Mouse (Mus musculus) urinary bladder, postnatal 10 days (tissue): ENCODE data around the gene Tmub1.

Experiments used
- DNase-seq: peaks from one replicate; pipeline ENCODE4 v3.0.0; 2022; ENCODE audit warnings: low spot score

The Tmub1 gene

GRCm38 (mm10) chr5:24447624-24448298 is at the start of gene Tmub1:
Gene Tmub1, minus strand, starts transcription at chr5:24447854.
- DNase-seq, result no peak

GRCm38 (mm10) chr5:24496756-24497155 is 49.1 kb upstream of the Tmub1 start:
- no peak for DNase-seq

GRCm38 (mm10) chr5:24495019-24495418 is 47.4 kb upstream of the Tmub1 start:
- DNase-seq, result no peak

- DNase-seq, result no peak
These were observed 45.1 kb upstream of the Tmub1 start for GRCm38 (mm10) chr5:24492546-24493285.

GRCm38 (mm10) chr5:24490413-24490920 is 42.8 kb upstream of the Tmub1 start:
- DNase-seq, result no peak

DNA sequence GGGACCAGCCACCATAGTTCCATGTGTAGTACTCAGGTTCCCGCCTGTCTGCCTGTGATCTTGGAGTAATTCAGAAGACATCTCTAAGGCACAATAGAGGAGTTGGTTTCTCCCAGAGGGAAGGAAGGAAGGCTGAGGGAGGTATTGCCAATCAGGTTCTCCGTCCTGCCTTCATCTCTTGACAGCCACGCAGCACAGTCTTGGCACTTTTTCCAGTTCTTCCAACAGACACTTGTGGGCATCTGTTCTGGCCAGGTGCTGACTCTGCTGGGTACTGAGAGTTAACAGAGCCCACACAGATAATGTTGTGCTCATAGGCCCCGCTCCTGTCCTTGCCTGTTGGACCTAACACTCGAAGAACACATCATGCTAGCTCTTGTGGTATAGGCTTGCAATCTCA is 39.1 kb upstream of the Tmub1 start:
- DNase-seq, result no peak

GRCm38 (mm10) chr5:24486097-24486496 is 38.4 kb upstream of the Tmub1 start:
- peak; percentile 63 for DNase-seq

DNA sequence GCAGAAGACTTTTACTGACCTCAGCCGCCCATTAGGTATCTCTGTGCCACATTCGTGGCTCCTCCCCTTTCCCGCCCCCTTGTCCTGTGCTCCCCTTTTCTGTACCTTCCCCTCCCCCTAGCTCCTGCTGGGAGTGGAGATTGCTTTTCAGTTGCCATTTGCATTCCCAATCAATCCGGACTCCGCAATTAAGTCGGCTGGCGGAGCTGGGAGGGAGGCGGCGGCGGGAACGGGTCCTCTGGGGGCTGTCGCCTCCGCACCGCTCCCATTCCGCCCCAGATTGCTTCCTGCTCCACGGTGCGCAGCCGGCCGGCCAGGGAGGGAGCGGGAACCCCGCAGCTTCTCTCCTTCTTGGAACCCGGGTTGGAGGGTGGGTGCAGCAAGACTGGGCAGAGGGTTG is 37.3 kb upstream of the Tmub1 start:
- DNase-seq, result no peak

GRCm38 (mm10) chr5:24483326-24483725 is 35.7 kb upstream of the Tmub1 start:
- no peak for DNase-seq

GRCm38 (mm10) chr5:24482247-24483079 is 34.8 kb upstream of the Tmub1 start:
- no peak for DNase-seq

- DNase-seq, result no peak
These were observed 34.0 kb upstream of the Tmub1 start for GRCm38 (mm10) chr5:24481647-24482046.

DNA sequence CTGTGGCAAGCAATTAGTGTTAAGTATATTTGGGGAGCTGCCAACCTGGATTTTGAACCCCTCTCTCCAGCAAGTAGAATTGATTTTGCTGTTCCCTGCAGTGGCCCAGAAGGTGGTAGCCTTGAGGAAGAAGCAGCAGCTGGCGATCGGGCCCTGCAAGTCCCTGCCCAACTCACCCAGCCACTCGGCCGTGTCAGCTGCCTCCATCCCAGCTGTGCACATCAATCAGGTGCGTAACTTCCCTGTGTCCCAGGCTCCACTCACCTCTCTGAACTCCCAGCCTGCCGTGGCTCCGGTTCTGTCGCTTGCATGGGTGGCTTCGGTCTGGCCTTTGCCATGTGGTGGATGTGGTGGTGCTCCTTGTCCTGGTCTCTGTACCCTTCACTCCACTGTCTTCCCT is 30.3 kb upstream of the Tmub1 start:
- DNase-seq, result no peak

- no peak for DNase-seq
These were observed 28.0 kb upstream of the Tmub1 start for GRCm38 (mm10) chr5:24475476-24476241.

GRCm38 (mm10) chr5:24474723-24475261 is 27.1 kb upstream of the Tmub1 start:
- DNase-seq, result no peak

- no peak for DNase-seq
These were observed 26.5 kb upstream of the Tmub1 start for GRCm38 (mm10) chr5:24474025-24474722.

- DNase-seq, result no peak
These were observed 25.4 kb upstream of the Tmub1 start for GRCm38 (mm10) chr5:24472884-24473619.

DNA sequence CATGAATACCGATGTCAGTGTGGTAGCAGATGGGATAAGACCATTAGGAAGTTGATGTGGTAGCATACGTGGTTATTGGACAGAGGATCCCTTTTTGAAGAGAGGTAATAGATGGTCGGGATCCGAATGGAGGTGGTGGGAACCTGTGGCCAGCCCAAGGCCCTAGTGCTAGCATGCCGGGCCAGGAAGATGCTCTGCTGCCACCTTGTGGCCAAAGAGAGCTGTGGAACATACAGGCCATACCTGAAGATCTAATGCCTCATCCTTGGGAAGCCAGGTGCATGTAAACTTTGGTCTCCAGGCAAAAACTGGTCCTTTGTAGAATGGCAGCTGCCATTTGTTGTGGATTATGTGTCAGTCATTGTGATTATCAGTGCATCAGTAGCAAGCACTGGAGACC is 22.9 kb upstream of the Tmub1 start:
- DNase-seq, result no peak

DNA sequence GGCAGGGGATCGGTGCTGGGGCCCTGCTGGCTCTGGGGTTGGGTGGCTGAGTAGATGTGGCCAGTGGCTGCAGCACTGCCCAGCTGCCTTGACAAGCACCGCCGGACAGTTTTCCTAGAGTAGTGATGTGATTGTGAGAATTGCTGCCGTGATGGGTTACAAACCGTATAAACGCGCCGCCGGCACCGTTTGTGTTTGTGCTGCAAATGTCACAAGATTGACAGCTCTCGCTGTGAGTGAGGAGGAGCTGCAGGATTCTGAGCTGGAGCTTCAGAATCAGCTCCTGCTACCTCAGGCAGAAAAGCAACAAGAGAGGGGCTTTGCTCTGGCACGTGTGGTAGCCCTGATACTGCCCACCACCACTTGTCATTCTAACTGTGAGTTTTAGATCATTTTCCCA is 19.1 kb upstream of the Tmub1 start:
- no peak for DNase-seq

DNA sequence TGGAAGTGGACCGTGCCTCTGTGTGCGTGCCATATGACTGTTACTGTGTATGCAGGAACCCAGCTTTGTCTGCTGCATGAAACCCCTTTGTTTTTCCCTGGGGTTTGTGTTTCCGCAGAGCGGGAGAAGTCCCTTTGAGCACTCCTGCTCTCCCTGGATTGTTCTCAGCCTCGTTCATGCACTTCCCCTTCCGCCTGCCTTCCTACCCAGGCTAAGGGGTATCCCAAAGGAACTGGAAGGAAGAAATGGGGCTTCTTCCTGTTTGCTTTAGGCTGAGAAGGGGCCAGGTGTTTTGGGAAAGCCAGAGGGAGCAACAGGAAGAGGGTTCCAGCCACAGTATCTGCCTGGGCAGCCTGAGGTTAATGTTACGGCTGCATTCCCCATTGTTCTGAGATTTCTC is 8.0 kb upstream of the Tmub1 start:
- DNase-seq, result no peak

DNA sequence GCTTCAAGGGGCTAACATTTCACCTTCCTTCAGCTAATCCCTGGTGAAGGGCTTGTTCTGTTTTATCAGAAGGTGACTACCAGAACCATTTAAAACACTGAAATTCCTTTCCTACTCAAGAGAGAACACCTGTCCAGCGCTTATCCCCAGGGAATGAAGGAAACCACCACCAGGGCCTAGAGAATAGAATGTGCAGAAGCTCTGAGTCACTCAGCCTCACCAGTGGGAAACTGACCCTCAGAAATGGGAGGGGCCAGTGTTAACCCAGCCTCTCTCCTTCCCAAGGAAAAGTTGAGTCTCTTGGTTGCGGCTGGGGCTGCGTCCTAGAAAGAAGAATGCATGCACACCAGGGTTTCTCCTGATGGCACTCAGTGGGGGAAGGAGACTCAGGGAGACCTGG is 7.4 kb upstream of the Tmub1 start:
- DNase-seq, result no peak
